Comparison of ENCODE assay signal across 9 mouse cellular contexts in the genomic region with DNA sequence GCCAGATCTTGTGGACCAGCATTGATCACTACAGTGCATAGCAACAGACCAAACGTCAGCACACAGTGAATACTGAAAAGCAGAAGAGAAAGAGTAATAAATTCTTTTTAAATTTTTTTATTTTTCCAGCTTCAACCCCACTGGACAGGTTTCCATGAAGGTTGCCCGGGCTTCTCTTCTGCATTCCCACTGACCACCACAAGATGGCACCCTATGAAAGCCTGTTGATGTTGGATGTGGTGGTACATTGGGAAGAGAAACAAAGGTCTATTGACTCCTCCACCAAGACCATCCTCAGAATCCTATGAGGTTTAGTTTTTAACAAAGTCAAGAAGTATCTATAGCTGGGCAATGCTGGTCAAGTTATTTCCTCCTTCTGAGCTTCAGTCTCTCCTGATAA. TPM values are rescaled to one million over a fixed set of nuclear protein-coding genes. Genes with fewer than 3 reads are reported as not detected.
DNase-seq lines count a peak whose midpoint lies in the region; ATAC-seq lines count a peak whose summit lies in the region.
"Had no signal": no experiment of that assay in that cellular context is flagged by ENCODE, and none has a peak within 500 bp of the region (broad histone marks: within the 10 kb centered on the region; RNA-seq: fewer than 3 reads in every experiment).

No protein-coding gene starts in this region.

- WGBS in liver, embryonic 12.5 days (ENCODE audit: insufficient replicate concordance): 4% methylated on average over 2 of the region's 2 CpGs
- 10% methylated on average over 2 of the region's 2 CpGs for WGBS in intestine, embryonic 15.5 days

- intact Hi-C loops in left cerebral cortex, postnatal 14 days (cut with DNase I): loop anchor here (2.0 to 10.0 kb wide), 2 partner anchors 63 to 193 kb away; no protein-coding TSS in a partner anchor

- H3K9me3 ChIP-seq in liver, embryonic 12.5 days (replicated peaks): no peaks in the 10 kb centered on the region
- H3K9me3 ChIP-seq in intestine, embryonic 15.5 days: no peaks in the 10 kb centered on the region

- peak; percentile 43 for DNase-seq in liver
- peak; percentile 60 for DNase-seq in embryo, embryonic 10 days (ENCODE audit: low spot score)
- peak; percentile 34 to 65 for DNase-seq in left cerebral cortex, postnatal 14 days (ENCODE audit: low spot score in 2 of 2)
- DNase-seq in natural killer cell, adult 2 months (ENCODE audit: low spot score in 2 of 2): peak; percentile 12 to 23
- peak; percentile 60 for DNase-seq in thymus, postnatal 4 days

- H3K27me3 ChIP-seq in liver, embryonic 12.5 days (replicated peaks): no peaks in the 10 kb centered on the region
- H3K27me3 ChIP-seq in intestine, embryonic 15.5 days (replicated peaks): no peaks in the 10 kb centered on the region

- no peaks in the 10 kb centered on the region for H3K4me1 ChIP-seq in liver, embryonic 12.5 days
- H3K4me1 ChIP-seq in intestine, embryonic 15.5 days (replicated peaks): no peaks in the 10 kb centered on the region

- no peak overlapping the region for H3K4me3 ChIP-seq in liver, embryonic 12.5 days
- H3K4me3 ChIP-seq in intestine, embryonic 15.5 days (replicated peaks): no peak overlapping the region

- H3K36me3 ChIP-seq in liver, embryonic 12.5 days: no peaks in the 10 kb centered on the region
- H3K36me3 ChIP-seq in intestine, embryonic 15.5 days: no peaks in the 10 kb centered on the region

- no peak overlapping the region for H3K27ac ChIP-seq in liver, embryonic 12.5 days
- no peak overlapping the region for H3K27ac ChIP-seq in intestine, embryonic 15.5 days

- ATAC-seq in liver, embryonic 12.5 days: no peak
- peak; percentile 36 for ATAC-seq in activated CD4-positive, CD25-positive, alpha-beta regulatory T cell, adult 4 months
- ATAC-seq in intestine, embryonic 15.5 days: peak; percentile 20; the same call in 1 of the 2 replicates

- H3K4me2 ChIP-seq in liver, embryonic 12.5 days: no peak overlapping the region
- H3K4me2 ChIP-seq in intestine, embryonic 15.5 days (replicated peaks): no peak overlapping the region

- H3K9ac ChIP-seq in liver, embryonic 12.5 days: no peak overlapping the region
- no peak overlapping the region for H3K9ac ChIP-seq in intestine, embryonic 15.5 days

RNA-seq across cellular contexts. Expression of a gene that starts 11.9 kb away (rescaled TPM):
- polyA plus RNA-seq in liver, embryonic 12.5 days (2016; fragmentation: Nextera tagmentation; extraction: Ambion mirVana): not detected in 2 replicates
- polyA plus RNA-seq in activated CD4-positive, CD25-positive, alpha-beta regulatory T cell, adult 4 months (2017; shearing (Covaris generic)): 1 to 10 TPM in 1 of 2 experiments, not detected in 1; 1.7 TPM
- polyA plus RNA-seq in intestine, embryonic 15.5 days (2015; fragmentation: Nextera tagmentation; extraction: Ambion mirVana): not detected in 2 replicates
- not detected for total RNA-seq in left cerebral cortex, postnatal 14 days (2021)
- polyA plus RNA-seq: neural tube, embryonic 14.5 days had no signal
